Mouse (Mus musculus) frontal cortex, postnatal 10 days (tissue): ENCODE results near the gene Actr3.

Source experiments
- DNase-seq, 2 experiments: peaks; one replicate each; pipeline ENCODE4 v3.0.0; 2022; ENCODE audit warnings: low spot score in 2 of 2, mixed read lengths in 1 of 2

Actr3 gene

GRCm38 (mm10) chr1:125351416-125352037 lies 84.0 kb downstream of the Actr3 start:
- DNase-seq, result no peak

- no peak for DNase-seq
These were observed 84.7 kb downstream of the Actr3 start for GRCm38 (mm10) chr1:125350843-125351242.

GRCm38 (mm10) chr1:125345854-125346253 lies 89.7 kb downstream of the Actr3 start:
- no peak for DNase-seq

- no peak for DNase-seq
These were observed 90.1 kb downstream of the Actr3 start for GRCm38 (mm10) chr1:125345448-125345847.

- no peak for DNase-seq
These were observed 92.4 kb downstream of the Actr3 start for GRCm38 (mm10) chr1:125343105-125343504.
